Mouse (Mus musculus): ENCODE measurements at regions not wholly inside any gene's neighbourhood (a gene's known extent, or its start where the extent isn't known, plus 50 kb on each side); places are given as distances from the start of the nearest gene placed in this dataset.

DNA sequence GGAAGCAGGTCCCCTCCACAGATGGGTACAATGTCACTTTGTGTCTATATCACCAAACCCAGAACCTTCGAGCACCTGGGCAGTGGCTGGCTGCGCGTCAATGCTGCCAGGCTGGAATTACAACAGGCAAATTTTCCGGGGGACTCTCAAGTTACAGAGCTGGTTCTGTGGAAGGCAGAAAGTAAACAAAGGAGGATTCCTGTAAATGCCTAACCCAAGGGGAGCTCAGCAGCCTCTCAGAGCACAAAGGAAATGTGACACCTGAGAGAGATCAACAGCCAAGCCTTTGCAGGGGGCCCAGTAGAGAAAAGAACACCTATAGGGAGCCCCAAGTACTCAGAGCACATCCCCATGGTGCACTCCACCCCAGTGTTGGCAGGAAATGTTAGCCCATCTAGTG is 70.7 kb downstream of the Setd4 start:
- no peak for DNase-seq

- peak; percentile 64 for DNase-seq
These were observed 71.9 kb downstream of the Setd4 start for GRCm38 (mm10) chr16:93531937-93532336.

- no peak for DNase-seq
These were observed 81.4 kb downstream of the Setd4 start for GRCm38 (mm10) chr16:93522485-93522884.

DNA sequence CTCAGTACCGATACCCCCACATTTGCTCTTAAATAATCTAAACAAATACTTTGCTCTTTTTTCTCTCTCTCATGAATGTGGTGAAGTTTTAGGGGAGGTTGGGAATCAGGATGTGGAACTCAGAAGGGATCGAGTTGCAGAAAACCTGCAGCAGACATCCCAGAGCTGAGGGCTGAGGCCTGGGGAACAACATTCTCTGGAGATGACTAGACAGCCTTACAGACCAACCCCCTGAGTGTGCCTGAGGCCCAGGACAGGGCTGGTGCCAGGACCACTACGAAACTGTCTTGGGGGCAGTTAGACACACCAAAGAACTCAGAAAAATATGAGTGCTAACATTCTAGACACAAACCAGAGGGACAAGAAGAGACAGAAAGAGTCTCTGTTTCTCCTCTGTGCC is 83.4 kb downstream of the Setd4 start:
- no peak for DNase-seq

- DNase-seq, result no peak
These were observed 85.2 kb downstream of the Setd4 start for GRCm38 (mm10) chr16:93518620-93519019.

GRCm38 (mm10) chr16:93516793-93517192 is 87.1 kb downstream of the Setd4 start:
- DNase-seq, result no peak

- DNase-seq, result no peak
These were observed 88.4 kb downstream of the Setd4 start for GRCm38 (mm10) chr16:93515456-93515941.

DNA sequence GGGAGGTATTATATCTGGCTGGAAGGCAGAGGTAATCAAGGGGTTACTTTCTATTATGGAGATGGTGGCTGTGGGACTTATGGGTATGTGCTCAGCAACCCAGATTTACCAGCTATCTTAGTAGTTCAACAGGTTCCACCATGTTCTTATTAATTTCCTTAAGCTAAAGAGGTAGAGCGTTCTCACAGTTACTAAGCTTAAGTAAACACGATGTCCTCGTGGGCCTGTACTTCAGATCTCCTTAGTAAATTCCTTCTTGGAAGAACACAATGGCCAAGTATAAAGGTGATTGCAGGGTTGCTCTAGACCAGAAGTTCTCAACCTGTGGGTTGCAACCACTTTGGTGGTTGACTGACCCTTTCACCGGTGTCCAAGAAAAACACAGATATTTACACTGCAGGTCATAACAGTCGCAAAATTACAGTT is 90.2 kb downstream of the Setd4 start:
- DNase-seq, result no peak

GRCm38 (mm10) chr16:93511988-93512387 is 91.9 kb downstream of the Setd4 start:
- DNase-seq, result no peak

DNA sequence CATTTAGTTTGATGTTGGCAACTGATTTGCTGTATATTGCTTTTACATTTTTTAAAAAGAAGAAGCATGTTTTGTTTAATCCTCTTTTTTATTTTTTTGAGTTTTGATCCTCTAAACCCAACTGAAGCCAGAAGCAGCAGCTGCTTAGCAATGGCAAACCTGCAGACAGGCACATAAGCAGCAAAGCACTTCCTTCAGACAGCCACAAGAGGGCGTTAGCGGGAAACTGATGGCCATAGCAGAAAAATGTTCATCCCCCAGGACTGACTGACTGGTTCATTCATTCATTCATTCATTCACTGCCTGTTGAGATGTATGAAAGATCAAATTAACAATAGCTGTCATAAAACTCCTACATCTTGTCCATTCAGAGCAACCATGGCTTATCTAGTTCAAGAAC is 92.3 kb downstream of the Setd4 start:
- DNase-seq, result no peak

- DNase-seq, result no peak
These were observed 105.1 kb downstream of the Setd4 start for GRCm38 (mm10) chr16:93498800-93499199.

- no peak for DNase-seq
These were observed 110.4 kb downstream of the Setd4 start for GRCm38 (mm10) chr16:93493337-93494002.

GRCm38 (mm10) chr16:93486646-93487550 is 117.0 kb downstream of the Setd4 start:
- DNase-seq, result no peak

GRCm38 (mm10) chr16:93469957-93470356 is 133.9 kb downstream of the Setd4 start:
- DNase-seq, result peak; percentile 54

DNA sequence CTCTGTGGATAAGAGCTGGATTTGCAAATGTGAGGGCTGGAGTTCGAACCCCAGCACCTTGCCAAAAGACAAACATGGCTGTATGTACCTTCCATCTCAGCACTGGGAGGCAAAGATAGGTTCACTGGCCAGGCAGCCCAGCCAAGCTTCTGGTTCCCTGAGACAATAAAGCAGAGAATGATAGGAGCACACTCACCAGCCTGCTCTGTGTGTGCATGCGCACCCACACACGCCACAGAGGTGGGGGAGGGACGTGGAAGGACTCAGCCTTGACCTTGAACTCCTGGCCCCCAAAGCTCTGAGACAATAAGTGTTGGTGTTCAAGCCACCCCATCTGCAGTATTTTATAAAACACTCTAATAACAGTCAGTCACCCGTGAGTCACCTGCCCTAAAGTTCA is 138.1 kb downstream of the Setd4 start:
- DNase-seq, result peak; percentile 52

- DNase-seq, result peak; percentile 85
These were observed 139.0 kb downstream of the Setd4 start for GRCm38 (mm10) chr16:93464898-93465297.

DNA sequence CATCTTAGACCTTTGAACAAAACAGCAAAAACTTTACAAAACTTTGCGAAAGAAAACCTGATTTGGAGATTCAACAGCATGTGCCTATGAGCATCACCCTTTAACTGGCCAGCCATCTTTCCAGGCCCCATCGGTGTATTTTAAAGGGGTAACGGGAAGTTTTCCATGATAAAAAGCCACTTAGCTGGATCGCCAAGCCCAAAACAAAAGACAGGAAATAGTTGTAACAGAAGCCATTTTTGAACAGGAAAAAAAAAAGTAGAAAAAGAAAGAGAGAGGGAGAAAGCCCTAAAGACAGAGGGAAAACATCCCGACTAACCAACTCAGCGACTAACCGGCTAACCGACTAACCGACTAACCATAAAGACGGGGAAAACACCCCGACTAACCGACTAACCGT is 140.5 kb downstream of the Setd4 start:
- DNase-seq, result no peak

DNA sequence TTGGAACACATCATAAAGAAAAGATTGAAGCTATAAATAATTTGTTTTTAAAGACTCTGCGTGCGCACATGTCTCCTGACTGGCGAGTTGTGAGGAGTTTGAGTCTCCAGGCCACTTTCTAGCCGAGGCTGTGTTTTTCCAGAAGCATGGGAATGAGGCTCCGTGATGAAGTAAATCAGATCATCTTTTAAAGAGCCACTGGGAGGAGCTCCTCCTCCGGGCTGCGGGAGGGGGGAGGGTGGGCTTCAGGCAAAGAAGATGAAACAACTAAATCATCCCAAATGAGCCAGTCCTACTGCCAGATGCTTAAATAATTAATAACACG is 141.6 kb downstream of the Setd4 start:
- DNase-seq, result no peak

DNA sequence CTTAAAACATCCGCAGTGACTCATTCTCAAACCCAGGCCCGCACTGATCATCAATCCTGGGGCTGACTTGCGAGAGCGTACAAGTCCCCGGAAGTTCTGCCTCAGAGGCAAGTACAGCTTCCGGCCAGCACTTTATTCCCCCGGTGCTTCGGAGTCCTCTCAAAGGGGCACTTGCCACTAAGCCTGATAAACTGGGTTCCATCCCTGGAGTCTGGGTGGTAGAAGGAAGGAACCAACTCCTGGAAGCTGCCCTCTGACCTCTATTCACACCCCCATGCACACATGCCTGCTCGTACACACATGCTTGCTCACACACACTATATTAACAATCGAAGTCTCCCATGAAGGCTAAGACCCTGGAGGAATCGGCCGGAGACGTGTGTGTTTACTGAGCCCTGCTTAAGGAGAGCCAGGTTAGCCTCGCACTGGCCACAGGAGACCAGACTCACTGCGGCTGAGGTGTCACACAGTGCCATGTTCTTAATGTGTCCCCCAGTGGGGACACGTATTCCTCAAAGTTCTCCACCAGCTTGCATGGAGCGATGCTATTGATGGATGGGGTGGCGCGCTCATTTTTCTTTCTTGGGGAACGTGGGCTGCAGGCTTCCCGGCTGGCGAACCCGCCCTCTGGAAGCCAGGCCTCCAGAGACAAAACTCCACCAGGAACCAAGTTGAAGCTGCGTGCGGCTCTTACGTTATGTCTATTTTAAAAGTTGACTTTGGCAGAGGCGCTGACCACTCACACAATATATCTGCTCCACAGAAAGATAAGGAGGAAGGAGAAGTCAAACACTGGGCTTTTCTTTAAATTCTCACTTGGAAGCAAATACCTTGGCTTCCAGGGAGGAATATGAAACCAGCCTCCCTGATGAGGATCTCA is 142.2 kb downstream of the Setd4 start:
- peak; percentile 91 for DNase-seq

DNA sequence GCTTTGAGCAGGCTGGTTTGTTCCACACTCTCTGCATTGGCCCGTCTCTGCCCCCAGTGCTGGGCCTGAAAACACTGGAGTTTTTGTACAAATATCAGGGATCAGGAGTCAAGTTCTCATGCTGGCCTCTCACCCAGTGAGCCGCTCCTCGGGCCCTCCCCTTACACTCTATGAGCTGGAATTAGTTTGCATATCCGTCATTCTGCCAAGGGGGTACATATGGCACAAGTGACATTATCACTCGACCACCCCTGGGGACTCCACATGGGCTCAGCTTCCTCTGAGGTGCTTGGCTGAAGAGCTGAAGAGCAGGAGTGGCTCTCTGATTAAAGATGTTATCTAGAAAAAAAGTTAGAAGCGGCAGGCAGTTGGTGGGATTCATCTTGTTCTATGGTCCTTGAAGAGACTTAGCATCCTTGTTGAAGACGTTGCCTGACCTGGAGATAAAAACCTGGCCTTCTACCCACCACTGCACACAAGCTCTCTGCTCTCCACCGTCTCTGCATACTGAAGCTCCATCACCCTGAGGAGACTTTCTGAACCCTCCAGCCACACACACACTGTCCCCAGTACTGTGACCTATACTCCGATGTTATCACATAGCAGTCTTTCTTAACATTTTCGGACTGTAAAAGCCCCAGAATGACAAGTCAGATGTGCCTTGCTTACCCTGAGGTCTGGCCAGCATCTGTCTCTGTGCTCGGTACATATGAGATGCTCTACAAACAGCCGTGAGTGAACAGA is 144.2 kb downstream of the Setd4 start:
- DNase-seq, result peak; percentile 79

DNA sequence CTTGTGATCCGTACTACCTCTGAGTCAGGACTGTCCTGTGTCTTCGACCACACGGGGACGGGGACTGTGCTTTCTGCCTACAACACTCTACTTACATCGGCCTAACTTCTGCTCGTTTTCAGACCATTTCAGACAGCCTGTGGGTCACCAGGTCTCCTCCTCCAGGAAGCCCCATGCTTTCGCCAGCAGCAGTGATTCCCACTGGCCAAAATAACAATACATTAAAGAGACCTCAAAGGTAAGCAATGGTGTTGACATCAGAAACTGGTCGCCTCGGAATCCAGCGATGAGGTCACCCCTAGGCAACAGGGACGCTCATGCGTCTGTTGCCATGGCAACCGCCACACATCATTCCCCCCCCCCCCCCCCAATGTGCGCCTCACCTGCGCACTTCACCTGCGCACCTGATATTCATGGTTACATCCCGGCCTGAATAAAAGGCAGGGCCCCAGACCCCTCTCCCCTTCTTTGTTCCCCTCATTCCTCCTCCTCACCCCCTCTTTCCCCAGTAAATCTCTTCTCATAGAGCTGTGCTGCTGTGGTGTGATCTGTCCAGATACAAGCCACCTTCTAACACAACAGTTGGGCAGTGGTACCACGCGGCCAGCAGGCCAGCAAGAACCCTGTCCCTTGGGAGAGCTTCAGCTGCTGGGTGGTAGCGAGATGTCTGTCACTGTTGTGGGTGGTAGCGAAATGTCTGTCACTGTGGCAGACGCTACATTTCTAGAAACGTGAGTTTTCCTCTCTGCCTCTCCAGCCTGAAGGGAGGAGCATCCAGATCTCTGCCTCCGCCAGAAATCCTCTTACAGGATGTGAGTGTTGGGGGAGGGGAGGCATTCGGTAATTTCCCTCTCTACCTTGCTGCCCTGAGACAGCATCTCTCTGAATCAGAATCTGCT is 145.0 kb downstream of the Setd4 start:
- peak; percentile 78 for DNase-seq

Data from heart, adult 11 months (tissue).